Mouse (Mus musculus): ENCODE measurements around the gene Lasp1.

The Lasp1 gene

GRCm38 (mm10) chr11:97798782-97799145, at the start of gene Lasp1:
Lasp1 (plus strand) TSS chr11:97799000.
- WGBS: 1% methylated on average over 11 of the region's 11 CpGs

- 54% methylated on average over 8 of the region's 8 CpGs for WGBS
Observed at GRCm38 (mm10) chr11:97753277-97753676, 45.5 kb upstream of the Lasp1 start.

GRCm38 (mm10) chr11:97758125-97758524, 40.7 kb upstream of the Lasp1 start:
- 94% methylated on average over 1 of the region's 1 CpGs for WGBS

GRCm38 (mm10) chr11:97758942-97759341, 39.9 kb upstream of the Lasp1 start:
- WGBS: 81% methylated on average over 6 of the region's 6 CpGs

- WGBS: under 1% methylated on average over 38 of the region's 38 CpGs
Observed at GRCm38 (mm10) chr11:97766154-97766881, 32.5 kb upstream of the Lasp1 start, which contains the start of gene Cwc25. Cwc25 (minus strand) TSS chr11:97766556.

GRCm38 (mm10) chr11:97769704-97770103, 29.1 kb upstream of the Lasp1 start:
- 41% methylated on average over 2 of the region's 2 CpGs for WGBS

- 79% methylated on average over 14 of the region's 14 CpGs for WGBS
Observed at GRCm38 (mm10) chr11:97771410-97771809, 27.4 kb upstream of the Lasp1 start.

GRCm38 (mm10) chr11:97775186-97775585, 23.6 kb upstream of the Lasp1 start:
- 69% methylated on average over 13 of the region's 13 CpGs for WGBS

- WGBS: 38% methylated on average over 17 of the region's 17 CpGs
Observed at GRCm38 (mm10) chr11:97775808-97776496, 22.8 kb upstream of the Lasp1 start, which contains the start of gene 1700001P01Rik. 1700001P01Rik (minus strand) TSS chr11:97775918.

GRCm38 (mm10) chr11:97776497-97777128, 22.2 kb upstream of the Lasp1 start:
- 61% methylated on average over 5 of the region's 5 CpGs for WGBS

GRCm38 (mm10) chr11:97777129-97777529, 21.7 kb upstream of the Lasp1 start:
- WGBS: 43% methylated on average over 2 of the region's 2 CpGs

GRCm38 (mm10) chr11:97778918-97779317, 19.9 kb upstream of the Lasp1 start:
- 93% methylated on average over 1 of the region's 1 CpGs for WGBS

GRCm38 (mm10) chr11:97779968-97780701, 18.7 kb upstream of the Lasp1 start:
- 50% methylated on average over 2 of the region's 2 CpGs for WGBS

- 2% methylated on average over 11 of the region's 11 CpGs for WGBS
Observed at GRCm38 (mm10) chr11:97781478-97781831, 17.3 kb upstream of the Lasp1 start.

GRCm38 (mm10) chr11:97781832-97782563, 16.8 kb upstream of the Lasp1 start, which contains the start of gene Rpl23:
Rpl23 (minus strand) TSS chr11:97782437.
- WGBS: under 1% methylated on average over 67 of the region's 67 CpGs

- WGBS: under 1% methylated on average over 10 of the region's 10 CpGs
Observed at GRCm38 (mm10) chr11:97782564-97782895, 16.3 kb upstream of the Lasp1 start.

GRCm38 (mm10) chr11:97787961-97788360, 10.8 kb upstream of the Lasp1 start:
- WGBS: 89% methylated on average over 3 of the region's 3 CpGs

- 86% methylated on average over 5 of the region's 5 CpGs for WGBS
Observed at GRCm38 (mm10) chr11:97789727-97790126, 9.1 kb upstream of the Lasp1 start.

- WGBS: 79% methylated on average over 2 of the region's 2 CpGs
Observed at GRCm38 (mm10) chr11:97790778-97791438, 7.9 kb upstream of the Lasp1 start.

GRCm38 (mm10) chr11:97793165-97793564, 5.6 kb upstream of the Lasp1 start:
- WGBS: 4% methylated on average over 2 of the region's 2 CpGs

- WGBS: 2% methylated on average over 6 of the region's 6 CpGs
Observed at GRCm38 (mm10) chr11:97796910-97797309, 1.9 kb upstream of the Lasp1 start.
